Mouse (Mus musculus) leukemia stem cell, adult 10-12 weeks (primary cell): Measurements from ENCODE around the gene Rsl1d1. TPM values are rescaled to one million over a fixed set of nuclear protein-coding genes. Genes with fewer than 3 reads are reported as not detected.

ENCODE experiments used
- polyA plus RNA-seq: library from polyadenylated mRNA; stranded (reverse); fragments of >175 nt; gene quantifications from 2 replicates; pipeline ENCODE4 v1.2.3, GENCODE M21; 2012; ENCODE audit warnings: low replicate concordance

Gene Rsl1d1
- 7.8 and 37.9 TPM in 2 replicates for polyA plus RNA-seq

DNA sequence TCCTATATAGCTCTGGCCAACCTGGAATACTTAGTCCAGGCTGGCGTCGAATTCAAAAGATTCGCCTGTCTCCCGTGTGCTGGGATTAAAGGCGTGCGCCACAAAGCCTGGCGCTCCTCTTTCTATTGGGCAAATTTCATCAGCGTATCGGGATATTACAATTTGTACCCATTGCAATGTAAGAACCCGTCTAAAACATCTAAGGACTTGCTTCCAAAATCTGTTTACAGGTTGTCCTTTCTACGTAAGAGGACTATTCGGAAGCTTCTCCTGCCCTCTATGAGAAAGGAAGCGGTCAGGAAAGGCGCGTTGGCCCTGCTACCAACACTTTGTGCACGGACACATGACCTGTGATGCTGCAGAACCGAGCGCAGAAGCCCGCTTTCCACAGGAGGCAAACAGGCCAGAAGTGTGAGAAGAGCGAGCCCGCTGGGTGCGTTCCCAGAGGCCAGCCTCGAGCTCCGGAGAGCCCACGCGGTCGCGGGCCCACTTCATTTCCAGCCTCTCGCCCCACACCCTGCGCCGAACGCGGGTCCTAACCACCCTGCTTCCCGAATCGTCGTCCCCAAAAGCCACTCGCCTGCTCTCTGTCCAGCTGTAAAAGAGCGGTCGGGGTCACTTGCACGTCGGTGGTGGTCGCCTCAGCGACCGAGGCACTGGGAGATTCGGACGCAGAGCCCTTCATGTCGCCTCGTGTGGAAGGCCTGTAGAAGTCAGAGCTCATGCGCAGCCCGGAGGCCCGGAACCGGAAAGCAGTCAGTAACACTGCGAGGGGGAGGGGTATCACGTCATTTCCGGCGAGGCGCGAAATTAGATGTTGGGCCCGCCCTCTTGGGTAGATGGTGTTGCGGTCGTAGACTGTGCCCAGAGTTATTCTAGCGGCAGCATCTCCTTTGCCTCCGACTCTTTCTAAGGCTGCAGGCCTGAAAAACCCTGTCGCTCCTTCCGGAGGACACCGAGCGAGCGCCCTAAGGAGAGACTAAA is at the start of gene Rsl1d1:
TSS of gene Rsl1d1 (minus strand) at position 761 of the 984 bp plus-strand sequence.

GRCm38 (mm10) chr16:11176208-11176883 is 26.8 kb downstream of the Rsl1d1 start, which contains the start of gene Zc3h7a:
Gene Zc3h7a, minus strand, starts transcription at chr16:11176393.

Other genes with a start within 250 kb of the Rsl1d1 start
- 23.1 and 28.8 TPM in 2 replicates for gene Snn, start 142.4 kb downstream of the Rsl1d1 start, polyA plus RNA-seq
- 11.8 and 80.2 TPM in 2 replicates for gene Litaf, start 137.2 kb downstream of the Rsl1d1 start, polyA plus RNA-seq
- gene Txndc11, start 68.7 kb downstream of the Rsl1d1 start, polyA plus RNA-seq: 25.3 and 31.1 TPM in 2 replicates
- gene Zc3h7a, start 26.9 kb downstream of the Rsl1d1 start, polyA plus RNA-seq: 8.3 and 13.3 TPM in 2 replicates
- 288 and 484 TPM in 2 replicates for gene Gspt1, start 51.0 kb upstream of the Rsl1d1 start, polyA plus RNA-seq
- 0.31 TPM in 1 of 2 replicates, not detected in the other for gene Tnfrsf17, start 110.5 kb upstream of the Rsl1d1 start, polyA plus RNA-seq
- gene Snx29, start 119.6 kb upstream of the Rsl1d1 start, polyA plus RNA-seq: 2.9 and 6.2 TPM in 2 replicates